Mouse (Mus musculus) adrenal gland, adult 18-20 months (tissue): ENCODE data around the gene Kcnd3. TPM values are rescaled to one million over a fixed set of nuclear protein-coding genes. Genes with fewer than 3 reads are reported as not detected.

ENCODE experiments used
- DNase-seq, 2 experiments: peaks; one replicate each; pipeline ENCODE4 v3.0.0; 2021 to 2022; ENCODE audit warnings: low spot score in 2 of 2
- total RNA-seq, 2 experiments: library from RNA; stranded (reverse); gene quantifications; 1 replicate in 1 of 2; 2 replicates in 1 of 2; pipeline ENCODE4 v1.2.3; 2021

Gene Kcnd3
- total RNA-seq, 2 experiments from 2014 or later, result 4.2 to 9.3 TPM

- no peak for DNase-seq
Measured at GRCm38 (mm10) chr3:105453214-105453950, 1.3 kb downstream of the Kcnd3 start.

- no peak for DNase-seq
Measured at GRCm38 (mm10) chr3:105457657-105458056, 5.5 kb downstream of the Kcnd3 start.

GRCm38 (mm10) chr3:105466538-105466937, 14.4 kb downstream of the Kcnd3 start:
- DNase-seq, result no peak

GRCm38 (mm10) chr3:105472564-105472963, 20.4 kb downstream of the Kcnd3 start:
- DNase-seq, result no peak

GRCm38 (mm10) chr3:105476408-105476807, 24.3 kb downstream of the Kcnd3 start:
- no peak for DNase-seq

GRCm38 (mm10) chr3:105478876-105479275, 26.7 kb downstream of the Kcnd3 start:
- no peak for DNase-seq

GRCm38 (mm10) chr3:105481419-105481818, 29.3 kb downstream of the Kcnd3 start:
- no peak for DNase-seq

- DNase-seq, result no peak
Measured at GRCm38 (mm10) chr3:105483651-105484052, 31.5 kb downstream of the Kcnd3 start.

GRCm38 (mm10) chr3:105487171-105487570, 35.0 kb downstream of the Kcnd3 start:
- DNase-seq, result peak; percentile 14 to 30

GRCm38 (mm10) chr3:105489607-105490006, 37.5 kb downstream of the Kcnd3 start:
- DNase-seq, result peak; percentile 31 to 43

GRCm38 (mm10) chr3:105494886-105495285, 42.8 kb downstream of the Kcnd3 start:
- DNase-seq, result no peak

- no peak for DNase-seq
Measured at GRCm38 (mm10) chr3:105496216-105496615, 44.1 kb downstream of the Kcnd3 start.

- no peak for DNase-seq
Measured at GRCm38 (mm10) chr3:105496935-105497334, 44.8 kb downstream of the Kcnd3 start.

- DNase-seq, result no peak
Measured at GRCm38 (mm10) chr3:105501071-105501470, 48.9 kb downstream of the Kcnd3 start.

GRCm38 (mm10) chr3:105504272-105504671, 52.1 kb downstream of the Kcnd3 start:
- DNase-seq, result no peak

GRCm38 (mm10) chr3:105505161-105505872, 53.2 kb downstream of the Kcnd3 start:
- no peak for DNase-seq

GRCm38 (mm10) chr3:105505873-105506170, 53.7 kb downstream of the Kcnd3 start:
- DNase-seq, result no peak

GRCm38 (mm10) chr3:105506592-105506991, 54.5 kb downstream of the Kcnd3 start:
- no peak for DNase-seq

GRCm38 (mm10) chr3:105509321-105509720, 57.2 kb downstream of the Kcnd3 start:
- DNase-seq, result no peak

- no peak for DNase-seq
Measured at GRCm38 (mm10) chr3:105511836-105512235, 59.7 kb downstream of the Kcnd3 start.

- no peak for DNase-seq
Measured at GRCm38 (mm10) chr3:105514215-105514614, 62.1 kb downstream of the Kcnd3 start.

GRCm38 (mm10) chr3:105515035-105515434, 62.9 kb downstream of the Kcnd3 start:
- no peak for DNase-seq

GRCm38 (mm10) chr3:105515640-105516039, 63.5 kb downstream of the Kcnd3 start:
- DNase-seq, result no peak
